Mouse (Mus musculus) A20 (cell line): ENCODE data around the gene Pih1d2.

Source experiments
- DNase-seq: peaks from one replicate; pipeline ENCODE4 v3.0.0-alpha.2; 2011; ENCODE audit warnings: low read depth, low spot score

Gene Pih1d2

GRCm38 (mm10) chr9:50616766-50617603 is at the start of gene Pih1d2, which contains the start of gene Nkapd1:
TSS of gene Pih1d2 (plus strand) at chr9:50617321.
TSS of gene Nkapd1 (minus strand) at chr9:50617464.
- peak; percentile 96 for DNase-seq

GRCm38 (mm10) chr9:50567372-50567771 is 49.7 kb upstream of the Pih1d2 start:
- no peak for DNase-seq

DNA sequence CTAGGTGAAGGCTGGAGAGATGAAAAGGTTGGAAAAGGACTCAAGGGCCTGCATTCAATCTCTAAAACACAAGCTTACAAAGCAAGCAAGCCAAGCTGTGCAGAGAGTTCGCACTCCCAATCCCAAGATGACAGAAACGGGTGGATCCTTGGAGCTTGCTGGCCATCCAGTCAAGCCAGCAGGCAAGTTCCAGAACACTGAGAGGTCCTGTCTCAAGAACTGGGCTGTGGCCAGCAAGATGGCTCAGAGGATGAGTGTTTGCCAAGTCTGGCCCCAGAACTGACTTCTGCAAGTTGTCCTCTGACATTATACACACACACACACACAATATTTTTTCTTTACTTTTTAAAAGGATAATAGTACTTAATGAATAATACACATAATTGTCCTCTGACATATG is 49.2 kb upstream of the Pih1d2 start:
- DNase-seq: no peak

- DNase-seq: no peak
Measured at GRCm38 (mm10) chr9:50569599-50570525, 47.3 kb upstream of the Pih1d2 start.

DNA sequence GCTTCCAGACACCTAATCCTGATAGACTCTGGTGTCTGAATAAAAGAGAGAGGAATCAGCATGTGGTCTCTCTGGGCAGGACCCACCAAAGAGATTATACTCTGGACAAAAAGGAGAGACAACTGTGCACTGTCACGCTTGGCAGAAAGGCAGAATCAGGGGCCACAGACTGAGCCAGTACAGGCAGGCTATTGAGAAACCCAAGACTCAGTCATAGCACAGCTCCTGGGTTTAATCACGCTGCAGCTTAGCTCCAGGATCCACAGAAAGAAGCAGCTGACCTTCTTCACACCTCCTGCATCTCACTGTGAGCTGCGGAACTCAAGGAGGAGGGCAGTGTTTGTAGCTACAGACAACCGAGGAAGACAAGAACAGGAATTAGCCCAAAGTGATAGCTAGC is 36.8 kb upstream of the Pih1d2 start:
- DNase-seq: no peak

DNA sequence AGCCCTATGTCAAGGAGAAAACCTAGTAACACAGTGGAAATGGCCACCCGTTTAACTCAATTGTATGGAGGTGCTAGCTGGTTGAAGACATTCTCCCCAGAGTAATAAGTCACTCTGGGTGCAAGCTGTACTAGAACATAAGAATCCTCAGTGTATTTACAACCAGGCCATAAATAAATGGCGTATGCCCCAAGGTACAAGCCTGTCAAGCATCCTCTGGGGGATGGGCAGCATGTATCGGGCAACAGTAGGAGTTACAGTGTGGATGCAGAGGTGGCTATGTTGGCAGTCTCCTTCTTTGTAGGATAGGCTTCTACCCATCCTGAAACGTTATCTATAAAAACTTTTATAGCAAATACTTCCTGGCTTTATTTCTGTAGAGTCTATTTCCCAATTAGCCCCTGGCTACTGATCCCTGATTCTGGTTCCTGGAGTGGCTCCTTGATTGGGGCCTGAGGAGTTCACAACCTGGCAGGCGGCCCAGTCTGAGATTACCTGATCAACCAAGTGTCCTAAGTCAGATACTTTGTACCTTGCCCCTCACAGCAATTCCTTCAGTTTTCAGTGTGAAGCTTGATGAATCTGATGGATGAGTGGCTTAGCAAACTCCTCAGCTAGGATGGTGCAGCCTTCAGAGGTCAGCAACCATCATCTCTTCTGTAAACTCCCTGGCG is 31.8 kb upstream of the Pih1d2 start:
- no peak for DNase-seq

DNA sequence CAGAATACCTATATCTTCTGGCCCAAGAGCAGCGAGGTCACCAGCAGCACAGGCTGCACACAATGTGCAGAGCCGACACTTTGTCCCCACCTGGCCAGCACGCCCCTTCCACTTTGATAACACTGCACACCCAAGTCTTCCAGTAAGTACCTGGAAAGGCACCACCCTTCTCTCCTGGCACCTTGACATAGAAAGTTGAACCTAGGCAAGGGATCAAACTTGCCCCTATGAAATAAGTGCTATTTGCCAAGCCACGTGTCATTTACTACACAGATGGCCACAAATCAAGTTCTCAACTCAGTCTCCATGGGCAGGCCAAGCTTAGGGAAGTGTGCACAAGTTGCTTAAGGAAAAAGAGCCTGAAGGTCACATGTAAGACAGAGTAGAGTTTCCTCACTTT is 30.2 kb upstream of the Pih1d2 start:
- DNase-seq: no peak

- peak; percentile 56 for DNase-seq
Measured at GRCm38 (mm10) chr9:50590856-50591518, 26.1 kb upstream of the Pih1d2 start.

- no peak for DNase-seq
Measured at GRCm38 (mm10) chr9:50592955-50593354, 24.2 kb upstream of the Pih1d2 start.

- peak; percentile 72 for DNase-seq
Measured at GRCm38 (mm10) chr9:50593544-50593943, 23.6 kb upstream of the Pih1d2 start.

GRCm38 (mm10) chr9:50594794-50595417 is 22.2 kb upstream of the Pih1d2 start:
- DNase-seq: no peak

GRCm38 (mm10) chr9:50596973-50597372 is 20.1 kb upstream of the Pih1d2 start:
- no peak for DNase-seq

- peak; percentile 57 for DNase-seq
Measured at GRCm38 (mm10) chr9:50601536-50601935, 15.6 kb upstream of the Pih1d2 start.

GRCm38 (mm10) chr9:50602055-50602845 is 14.9 kb upstream of the Pih1d2 start:
- DNase-seq: peak; percentile 34

DNA sequence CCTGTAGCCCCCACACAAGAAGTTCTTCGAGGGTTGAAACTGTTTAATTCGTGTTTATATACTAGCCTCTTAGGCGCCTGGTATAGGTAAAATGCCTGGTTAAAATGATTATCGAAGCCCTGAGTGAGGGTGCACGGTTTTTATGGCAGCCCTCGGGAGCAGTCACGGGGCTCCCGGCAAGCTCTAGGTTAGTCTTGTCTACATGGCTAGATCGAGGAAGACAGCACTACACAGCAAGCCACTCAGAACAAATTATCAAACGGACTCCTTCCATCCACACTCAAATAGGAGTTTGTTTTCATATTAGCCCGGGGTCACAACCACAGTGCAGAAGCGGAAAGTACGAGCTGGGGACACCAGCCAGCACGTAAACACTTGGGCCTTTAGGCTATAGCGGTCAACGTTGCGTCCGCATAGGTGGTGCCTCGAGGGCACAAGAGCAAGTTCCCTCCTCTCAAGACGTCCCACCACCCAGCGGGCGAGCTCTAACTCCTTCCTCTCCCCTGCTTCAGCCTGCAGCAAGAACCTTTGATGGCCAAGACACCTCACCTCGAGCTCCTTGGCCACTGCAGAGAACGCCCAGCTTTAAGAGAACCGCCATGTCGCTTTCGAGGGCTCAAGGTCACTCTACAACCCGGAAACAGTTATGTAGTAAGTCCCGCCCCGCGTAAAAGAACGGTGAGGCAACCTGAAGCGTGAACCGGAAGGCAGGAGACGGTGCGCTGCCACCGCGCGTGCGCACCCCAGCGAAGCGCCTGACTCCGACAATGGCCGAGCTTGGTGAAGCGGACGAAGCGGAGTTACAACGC is 13.7 kb upstream of the Pih1d2 start, which contains the start of the genes Sdhd and Timm8b:
Gene Sdhd (minus strand): TSS at position 624 of the 809 bp plus-strand sequence.
Gene Timm8b (plus strand): TSS at position 722 of the 809 bp plus-strand sequence.
- DNase-seq: peak; percentile 97

DNA sequence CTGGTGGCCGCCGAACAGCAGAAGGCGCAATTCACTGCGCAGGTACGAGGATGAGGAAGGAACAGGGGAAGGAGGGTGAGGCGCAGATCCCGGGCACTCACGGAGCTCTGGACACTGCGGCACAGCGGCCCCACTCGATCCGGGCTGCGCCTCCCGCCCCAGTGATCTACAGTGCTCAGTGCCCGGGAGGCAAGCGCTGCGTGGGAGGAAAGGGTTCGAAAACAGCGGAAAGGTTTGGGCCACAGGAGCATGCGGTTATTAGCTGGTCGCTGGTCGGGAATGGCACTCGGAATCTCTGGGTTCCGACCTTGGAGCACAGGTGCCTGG is 13.2 kb upstream of the Pih1d2 start:
- DNase-seq: no peak

DNA sequence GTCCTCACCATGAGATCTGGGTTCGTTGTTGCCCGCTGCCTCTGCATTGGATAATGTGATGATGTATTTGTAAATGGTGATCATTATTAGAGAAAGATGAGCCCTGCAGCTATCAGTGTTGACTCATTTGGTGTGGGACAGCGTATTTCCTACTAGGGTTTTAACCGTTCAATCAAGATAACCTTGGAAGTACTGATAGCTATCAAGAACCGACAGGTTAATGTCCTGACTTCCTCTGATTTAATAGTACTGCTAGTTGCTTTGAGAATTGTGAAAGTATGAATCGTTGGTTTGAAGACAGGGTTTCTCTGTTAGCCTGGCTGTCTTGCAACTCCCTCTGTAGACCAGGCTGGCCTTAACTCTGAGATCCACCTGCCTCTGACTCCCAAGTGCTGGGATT is 12.8 kb upstream of the Pih1d2 start:
- no peak for DNase-seq

- DNase-seq: no peak
Measured at GRCm38 (mm10) chr9:50612115-50612514, 5.0 kb upstream of the Pih1d2 start.

GRCm38 (mm10) chr9:50616161-50616560 is 960 bp upstream of the Pih1d2 start:
- DNase-seq: peak; percentile 37
